Mouse (Mus musculus) kidney, postnatal 36 days (tissue): ENCODE measurements around the gene Bsn.

Experiments
- DNase-seq, 2 experiments: peaks; one replicate each; pipeline ENCODE4 v3.0.0; 2021 to 2022; ENCODE audit warnings: mixed read lengths in 2 of 2

The Bsn gene

DNA sequence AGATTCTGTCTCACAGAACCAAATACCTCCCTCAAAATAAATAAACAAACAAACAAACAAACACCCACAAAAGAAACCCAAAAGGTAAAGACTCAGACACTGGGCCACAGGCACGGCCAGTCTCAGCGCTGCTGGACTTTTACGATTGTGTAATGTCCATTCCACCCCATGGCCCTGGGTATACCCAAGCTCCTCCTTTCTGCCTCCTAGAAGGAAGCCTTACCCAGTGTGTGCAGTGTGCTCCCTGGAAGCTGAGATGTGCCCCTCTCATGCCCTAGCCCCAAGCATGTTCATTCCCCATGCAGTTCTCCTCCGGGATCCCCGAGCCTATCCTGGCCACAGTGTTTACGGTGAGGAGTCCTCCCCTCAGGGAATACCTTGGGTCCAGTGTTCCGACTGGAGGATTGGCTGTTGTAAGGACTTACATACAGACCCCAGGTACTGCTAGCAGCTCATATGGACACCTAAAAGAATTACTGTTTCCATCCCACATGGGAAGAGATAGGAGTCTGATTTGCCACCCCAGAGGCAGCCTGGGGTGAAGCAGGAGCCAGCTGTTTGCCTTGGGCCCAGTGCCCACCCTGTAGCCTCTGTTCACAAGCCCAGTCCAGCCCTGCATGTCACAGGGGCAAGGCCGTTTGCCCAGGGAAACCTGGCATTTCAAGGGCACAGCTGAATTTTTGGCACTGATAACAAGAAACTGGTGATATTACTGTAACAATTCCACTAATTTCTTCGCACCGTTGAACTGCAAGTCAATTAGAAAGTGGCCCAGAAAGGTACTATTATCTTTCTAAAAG lies 68.8 kb downstream of the Bsn start:
- no peak for DNase-seq

DNA sequence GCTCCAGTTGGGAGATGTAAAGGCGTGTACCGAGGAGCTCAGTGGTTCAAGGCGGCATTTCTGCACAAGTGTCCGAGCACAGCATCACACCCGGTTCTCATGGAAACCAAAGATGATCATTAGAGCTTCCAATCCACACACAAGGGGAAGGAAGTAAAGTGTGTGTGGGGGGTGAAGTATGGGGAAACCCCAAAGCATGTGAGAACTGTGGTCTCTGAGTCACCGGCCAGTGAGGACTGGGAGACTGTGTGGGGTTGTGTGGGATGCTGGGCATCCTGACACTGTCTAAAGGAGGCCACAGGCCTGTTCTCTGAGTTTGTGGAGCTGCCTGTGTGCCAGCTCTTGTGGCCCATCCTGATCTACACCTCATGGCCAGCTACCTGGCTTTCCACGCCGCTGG lies 69.5 kb downstream of the Bsn start:
- no peak for DNase-seq

DNA sequence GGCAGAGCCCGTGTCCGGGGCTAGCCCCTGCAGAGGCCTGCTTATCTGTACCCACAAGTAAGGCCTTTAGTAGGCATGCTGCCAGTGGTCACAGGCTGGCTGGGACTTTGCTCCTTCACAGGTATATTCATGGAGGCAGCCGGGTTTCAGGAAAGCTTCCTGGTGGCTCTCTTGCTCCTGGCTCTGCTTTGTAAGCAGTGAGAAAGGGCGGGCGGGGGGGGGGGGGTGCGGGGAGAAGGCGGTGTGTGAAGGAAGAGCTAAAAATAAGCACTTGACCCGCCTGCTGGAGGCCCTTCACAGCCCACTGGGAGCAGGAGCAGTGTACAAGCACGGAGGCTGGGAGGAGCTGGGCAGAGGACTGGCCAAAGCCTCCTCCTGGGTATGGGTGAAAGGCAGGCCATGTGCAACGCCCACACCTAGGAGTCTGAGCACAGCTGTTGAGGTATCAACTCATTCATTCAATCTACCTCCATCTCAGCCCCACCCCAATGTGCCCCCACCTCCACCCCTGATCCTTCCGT lies 70.2 kb downstream of the Bsn start:
- DNase-seq: peak; percentile 79 to 86

DNA sequence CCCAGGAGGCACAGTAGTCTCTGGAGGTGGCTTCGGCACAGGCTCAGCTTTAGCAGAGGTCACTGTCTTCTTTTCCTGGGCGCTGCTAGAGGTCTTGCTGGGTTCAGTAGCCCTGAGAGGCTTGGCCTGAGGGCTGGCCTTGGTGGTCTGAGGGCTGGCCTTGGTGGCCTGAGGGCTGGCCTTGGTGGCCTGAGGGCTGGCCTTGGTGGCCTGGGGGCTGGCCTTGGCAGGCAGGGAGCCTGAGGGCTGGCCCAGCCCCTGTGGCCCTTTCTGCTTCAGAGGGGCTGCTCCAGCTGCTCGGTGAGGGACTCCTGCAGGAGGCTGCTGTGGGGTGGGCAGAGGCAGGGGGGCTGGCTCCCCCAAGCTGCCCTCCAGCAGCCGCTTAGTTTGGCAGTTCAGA lies 73.0 kb downstream of the Bsn start:
- DNase-seq: no peak

DNA sequence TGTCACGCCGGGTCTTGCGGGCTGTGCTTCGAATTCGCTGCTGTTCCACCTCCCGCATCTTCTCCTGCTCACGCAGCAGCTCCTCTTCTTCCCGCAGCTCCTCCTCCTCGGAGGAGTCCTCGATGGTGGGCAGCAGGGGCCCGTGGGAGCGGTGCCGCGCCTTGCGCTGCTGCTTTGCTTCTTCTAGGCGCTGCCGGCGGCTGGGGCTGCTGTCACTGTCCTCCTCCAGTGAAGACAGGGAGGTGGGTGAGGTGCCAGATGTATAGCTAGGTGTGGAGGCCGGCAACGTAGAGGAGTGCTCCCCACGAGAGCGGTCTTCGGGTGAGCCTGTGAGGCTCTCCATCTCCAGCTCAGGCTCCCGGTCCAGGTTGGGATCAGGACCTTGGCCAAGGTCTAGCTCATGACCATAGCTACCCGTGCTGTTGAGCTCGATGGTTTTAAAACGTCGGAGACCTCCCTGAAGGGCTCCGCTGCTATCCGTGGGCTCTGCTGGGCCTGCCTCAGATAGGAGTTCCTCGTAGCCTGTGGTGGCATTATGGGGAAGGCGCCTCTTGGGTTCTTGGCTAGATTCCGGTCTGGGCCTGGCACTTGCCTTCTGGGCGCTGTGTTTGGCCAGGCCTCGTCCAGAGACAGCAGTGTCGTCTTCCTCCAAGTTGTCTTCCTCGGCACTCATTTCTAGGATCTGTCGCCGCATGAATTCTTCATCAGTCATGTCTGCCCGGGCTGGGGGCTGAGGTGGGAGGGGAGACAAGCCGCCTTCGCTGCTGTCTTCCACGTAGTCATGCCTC lies 74.7 kb downstream of the Bsn start:
- DNase-seq: no peak

DNA sequence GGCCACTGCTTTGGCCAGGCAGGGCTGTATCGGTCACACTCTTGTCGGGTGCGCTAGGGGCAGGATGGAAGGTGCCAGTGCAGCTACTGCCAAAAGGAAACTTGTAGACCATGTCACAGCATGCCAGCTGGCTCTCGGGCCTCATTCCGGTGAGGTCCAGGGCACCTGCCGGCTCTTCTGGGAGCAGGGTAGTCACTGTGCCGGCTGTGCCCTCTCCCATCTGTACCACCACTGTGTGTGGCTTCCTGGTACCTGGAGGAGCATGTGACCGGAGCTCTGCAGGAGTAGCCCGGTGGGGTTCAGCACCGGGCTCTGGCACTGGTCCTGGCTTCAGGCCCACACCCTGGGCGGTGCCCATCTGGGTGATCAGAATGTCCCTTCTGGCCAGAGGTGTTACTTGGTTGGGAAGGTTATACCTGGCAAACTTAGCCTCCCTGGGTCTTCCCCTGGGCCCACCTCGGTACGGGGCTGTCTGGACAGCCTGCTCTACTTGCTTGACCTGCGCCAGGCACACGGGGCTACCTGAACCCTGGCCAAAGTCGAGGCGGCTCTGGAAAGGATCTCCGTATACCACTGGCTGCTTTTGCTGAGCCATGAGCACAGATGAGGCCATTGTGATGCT lies 77.4 kb downstream of the Bsn start:
- no peak for DNase-seq

DNA sequence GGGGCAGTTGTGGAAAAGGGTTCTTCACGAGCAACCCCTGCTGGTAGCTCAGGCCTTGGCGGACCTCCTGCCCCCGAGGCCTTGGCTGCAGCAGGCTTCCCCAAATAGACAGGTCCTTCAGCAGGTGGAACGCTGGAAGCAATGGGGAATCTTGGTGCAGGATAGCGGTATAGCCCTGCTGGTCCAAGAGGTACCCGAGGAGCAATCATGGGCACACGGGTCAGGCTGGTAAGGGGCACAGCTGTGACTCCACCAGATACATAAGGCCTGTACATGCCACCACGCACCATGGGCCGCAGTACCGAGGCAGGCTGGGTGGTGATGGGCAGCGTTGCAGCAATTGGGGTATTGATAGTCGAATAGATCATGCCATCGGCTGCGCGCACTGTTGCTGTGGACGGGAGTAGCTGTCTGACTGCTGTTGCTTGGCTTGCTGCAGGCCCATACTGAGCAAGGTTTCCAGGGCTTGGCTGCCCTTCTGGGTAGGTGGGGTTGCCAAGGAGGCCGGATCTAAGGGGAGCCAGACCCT lies 78.5 kb downstream of the Bsn start:
- no peak for DNase-seq

DNA sequence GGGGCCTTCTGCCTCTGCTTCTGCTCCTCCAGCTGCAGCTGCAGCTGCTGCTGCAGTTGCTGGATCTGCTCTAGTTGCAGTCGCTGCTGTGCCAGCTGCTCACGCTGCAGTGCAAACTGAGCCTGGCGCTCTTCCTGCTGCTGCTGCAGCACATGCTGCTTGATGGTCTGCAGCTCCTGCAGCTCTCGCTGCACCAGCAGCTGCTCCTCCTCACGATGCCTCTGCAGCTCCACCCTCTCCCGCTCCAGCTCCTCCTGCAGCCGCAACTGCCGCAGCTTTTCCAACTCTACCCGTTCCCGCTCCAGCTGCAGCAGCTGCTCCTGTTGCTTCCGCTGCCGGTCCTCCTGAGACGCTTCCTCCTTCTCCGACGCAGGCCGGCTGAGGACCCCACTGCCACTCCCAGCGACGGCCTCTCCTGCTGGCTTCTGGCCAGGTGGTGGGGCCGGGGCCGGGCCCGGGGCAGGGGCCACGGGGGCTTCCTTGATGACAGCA lies 79.0 kb downstream of the Bsn start:
- DNase-seq: no peak

DNA sequence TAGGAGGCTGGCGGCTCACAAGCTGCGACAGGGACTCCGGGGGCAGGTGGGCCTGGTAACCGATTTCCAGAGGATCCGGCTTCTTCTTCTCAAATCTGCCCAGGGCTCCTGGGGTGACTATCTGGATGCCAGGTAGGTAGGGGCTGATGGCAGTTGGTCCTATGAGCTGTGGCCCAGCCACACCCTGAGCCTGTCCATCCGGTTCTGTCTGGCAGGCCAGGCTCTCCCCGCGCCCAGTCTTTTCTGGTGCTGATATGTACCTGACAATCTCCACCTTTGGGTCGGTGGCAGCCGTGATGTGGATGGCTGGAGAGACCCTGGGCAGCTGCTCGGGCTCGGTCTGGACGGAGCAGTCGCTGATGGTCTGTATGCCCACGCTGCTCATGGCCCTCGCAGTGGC lies 80.0 kb downstream of the Bsn start:
- no peak for DNase-seq

DNA sequence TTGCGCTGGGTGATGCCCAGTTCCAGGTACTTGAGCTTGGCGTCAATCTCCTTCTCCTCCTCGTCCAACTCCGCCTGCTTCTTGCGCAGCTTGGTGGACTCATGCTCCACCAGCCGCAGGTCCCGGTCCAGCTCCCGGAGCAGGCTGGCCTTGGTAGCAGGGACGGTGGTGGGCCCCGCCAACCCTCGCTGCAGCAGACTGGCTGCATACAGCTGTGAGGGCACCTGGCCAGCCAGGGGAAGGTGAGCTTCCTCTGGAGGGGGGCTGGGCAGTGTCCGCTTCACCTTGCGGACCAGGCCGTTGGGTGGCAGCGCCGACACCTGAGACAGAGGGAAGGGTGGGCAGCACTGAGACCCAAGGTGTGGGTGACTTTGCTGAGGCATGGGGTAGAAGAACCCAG lies 82.3 kb downstream of the Bsn start:
- no peak for DNase-seq

DNA sequence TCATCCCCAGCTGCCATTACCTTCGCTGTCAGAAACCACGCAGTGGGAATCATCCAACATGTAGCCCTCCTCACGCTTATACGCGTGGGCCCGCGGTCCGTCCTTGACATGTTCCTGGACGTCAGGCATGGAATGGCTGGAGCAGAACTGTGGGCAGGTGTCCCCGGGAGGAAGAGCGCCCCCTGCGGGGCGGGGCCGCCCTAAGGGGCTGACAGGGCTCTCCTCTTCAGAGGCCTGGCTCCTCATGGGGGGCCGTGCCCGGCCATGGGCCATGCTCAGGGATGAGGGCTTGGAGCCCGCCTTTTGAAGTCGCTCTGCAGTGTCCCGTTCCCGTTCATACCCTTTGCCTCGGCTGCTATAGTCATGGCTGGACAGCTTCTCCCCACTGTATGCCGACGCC lies 84.1 kb downstream of the Bsn start:
- DNase-seq: no peak

DNA sequence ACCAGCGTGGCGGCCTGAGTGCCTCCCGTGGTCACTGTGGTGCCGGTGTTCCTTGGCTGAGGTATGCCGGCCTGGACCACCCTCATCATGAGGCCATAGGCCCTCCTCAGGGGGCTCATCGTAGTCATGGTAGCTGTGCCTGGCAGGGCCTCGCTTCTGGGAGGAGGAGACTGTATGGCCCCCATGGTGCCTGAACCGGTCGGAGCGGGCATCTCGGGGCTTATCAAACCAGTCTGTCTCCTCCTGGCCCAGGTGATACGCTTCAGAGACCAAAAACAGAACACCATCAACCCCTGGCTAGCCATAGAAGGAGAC lies 84.7 kb downstream of the Bsn start:
- no peak for DNase-seq

DNA sequence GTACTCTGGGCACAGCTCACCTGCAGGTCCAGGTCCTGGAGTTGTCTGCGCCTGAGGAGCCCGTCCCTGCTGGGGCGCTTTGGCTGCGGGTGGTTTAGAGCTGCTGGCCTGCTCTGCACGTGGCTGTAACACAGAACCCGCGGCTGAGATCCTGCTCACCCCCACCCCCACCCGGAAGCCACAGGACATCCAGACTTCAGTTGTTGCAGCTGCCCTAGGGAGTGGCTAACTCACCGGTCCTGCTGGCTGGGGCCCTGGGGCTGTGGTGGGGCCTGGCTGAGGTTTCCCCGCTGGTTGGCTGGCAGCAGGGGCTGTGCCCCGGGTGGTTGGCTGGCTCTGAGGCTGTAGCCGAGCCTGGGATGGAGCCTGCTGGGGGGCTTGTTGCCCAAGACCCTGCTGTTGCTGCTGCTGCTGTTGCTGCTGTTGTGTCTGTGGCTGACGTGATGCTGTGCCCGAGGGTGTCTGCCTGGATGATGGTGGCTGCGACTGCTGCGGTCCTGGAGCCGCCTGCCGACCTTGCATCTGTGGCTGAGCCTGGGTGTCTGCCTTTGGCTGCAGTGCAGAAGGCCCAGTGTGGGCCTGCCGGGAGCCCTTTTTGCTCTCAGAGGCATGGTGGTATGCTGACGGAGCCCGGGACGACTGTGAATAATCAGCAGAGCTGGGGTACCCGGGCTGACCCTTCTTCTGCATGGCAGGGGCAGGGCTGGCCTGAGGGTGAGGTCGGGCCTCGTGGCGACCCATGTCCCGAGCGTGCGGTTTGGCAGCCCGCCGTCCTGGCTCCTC lies 85.2 kb downstream of the Bsn start:
- no peak for DNase-seq

DNA sequence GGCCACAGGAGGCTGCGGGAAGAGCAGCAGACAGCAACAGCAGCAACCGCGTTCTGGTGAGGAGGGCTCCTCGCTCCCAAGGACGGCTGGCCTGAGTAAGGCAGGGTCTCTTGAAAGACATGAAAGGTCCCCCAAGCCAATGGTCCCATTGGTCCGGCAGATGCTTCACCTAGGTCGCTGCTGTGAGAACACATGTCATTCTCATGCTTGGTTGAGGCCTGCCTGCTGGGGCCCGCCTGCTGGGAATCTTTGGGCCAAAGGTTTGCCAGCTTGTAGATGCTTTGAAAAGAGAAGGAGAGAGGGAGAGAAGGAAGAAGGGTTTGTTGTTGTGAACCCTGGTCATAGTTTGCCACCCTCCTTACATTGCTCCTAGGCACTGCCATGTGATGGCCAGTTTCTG lies 90.6 kb downstream of the Bsn start:
- DNase-seq: no peak

DNA sequence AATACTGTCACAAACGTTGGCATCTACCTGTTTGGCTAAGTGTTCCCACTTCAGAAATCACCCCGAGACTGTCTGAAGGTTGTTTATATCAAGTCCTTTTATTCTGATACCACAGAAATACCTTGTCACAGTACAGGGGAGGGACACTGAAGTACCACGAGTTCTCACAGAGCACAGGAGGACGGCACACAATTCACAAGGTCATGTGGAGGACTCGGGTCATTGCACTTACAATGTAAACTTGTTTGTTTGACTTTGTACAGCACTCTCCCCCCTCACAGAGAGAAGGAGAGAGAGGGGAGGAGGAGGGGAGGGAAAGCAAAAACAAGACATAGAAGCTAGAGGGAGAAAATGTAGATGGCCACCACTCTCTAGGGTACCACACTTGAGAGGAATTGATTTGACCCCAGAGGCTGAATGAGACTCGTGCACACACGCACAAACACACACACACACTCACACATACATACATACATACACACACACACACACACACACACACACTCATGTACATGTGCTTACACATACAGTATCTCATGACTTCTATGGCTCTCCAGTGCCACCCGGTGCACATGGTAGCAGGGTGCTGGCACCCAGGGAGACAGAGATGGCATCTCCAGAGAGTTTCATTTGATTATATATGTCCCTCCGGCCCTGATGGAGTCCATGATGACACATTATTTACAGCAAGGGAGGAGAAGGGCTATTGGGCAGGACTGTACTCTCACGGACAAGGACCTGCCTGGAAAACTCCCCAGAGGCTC lies 94.1 kb downstream of the Bsn start:
- no peak for DNase-seq

DNA sequence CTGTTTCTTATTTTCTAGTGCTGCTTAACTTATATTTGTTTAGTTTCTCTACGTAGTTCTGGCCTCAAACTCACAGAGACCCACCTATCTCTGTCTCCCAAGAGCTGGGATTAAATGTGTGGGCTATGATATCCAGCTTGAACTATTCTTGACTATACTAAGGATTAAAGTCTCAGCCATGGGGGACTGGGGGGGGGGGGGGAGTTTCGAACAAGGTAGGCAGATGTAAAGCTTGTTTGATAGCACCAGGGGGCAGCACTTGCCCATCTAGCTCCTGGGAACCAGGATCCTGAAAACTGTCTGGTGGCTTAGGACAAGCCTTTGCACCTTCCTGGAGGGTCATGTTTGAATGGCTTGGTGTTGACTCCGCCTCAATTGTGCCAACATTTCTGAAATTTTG lies 94.7 kb downstream of the Bsn start:
- DNase-seq: peak; percentile 81 to 84

DNA sequence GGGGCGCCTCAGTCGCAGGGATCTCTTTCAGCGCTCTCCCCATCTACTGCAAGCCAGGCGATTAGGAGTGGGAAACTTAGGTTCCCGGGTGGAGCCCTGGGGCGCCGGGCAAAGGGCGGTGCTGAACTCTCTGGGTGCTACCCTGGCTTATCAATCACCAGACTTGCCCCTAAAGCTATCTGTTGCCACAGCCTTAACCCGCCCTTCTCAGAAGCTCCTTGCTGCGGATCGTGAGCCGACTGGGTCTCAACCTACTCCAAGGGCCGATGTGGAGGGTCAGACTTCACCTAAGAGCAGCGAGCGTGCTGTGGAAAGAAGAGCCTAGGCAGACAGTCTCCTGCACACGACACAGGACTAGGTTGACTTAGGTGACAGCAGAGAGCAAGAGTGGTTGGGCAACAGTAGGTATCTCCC lies 95.2 kb downstream of the Bsn start:
- DNase-seq: peak in 1 of 2 experiments; percentile 58

DNA sequence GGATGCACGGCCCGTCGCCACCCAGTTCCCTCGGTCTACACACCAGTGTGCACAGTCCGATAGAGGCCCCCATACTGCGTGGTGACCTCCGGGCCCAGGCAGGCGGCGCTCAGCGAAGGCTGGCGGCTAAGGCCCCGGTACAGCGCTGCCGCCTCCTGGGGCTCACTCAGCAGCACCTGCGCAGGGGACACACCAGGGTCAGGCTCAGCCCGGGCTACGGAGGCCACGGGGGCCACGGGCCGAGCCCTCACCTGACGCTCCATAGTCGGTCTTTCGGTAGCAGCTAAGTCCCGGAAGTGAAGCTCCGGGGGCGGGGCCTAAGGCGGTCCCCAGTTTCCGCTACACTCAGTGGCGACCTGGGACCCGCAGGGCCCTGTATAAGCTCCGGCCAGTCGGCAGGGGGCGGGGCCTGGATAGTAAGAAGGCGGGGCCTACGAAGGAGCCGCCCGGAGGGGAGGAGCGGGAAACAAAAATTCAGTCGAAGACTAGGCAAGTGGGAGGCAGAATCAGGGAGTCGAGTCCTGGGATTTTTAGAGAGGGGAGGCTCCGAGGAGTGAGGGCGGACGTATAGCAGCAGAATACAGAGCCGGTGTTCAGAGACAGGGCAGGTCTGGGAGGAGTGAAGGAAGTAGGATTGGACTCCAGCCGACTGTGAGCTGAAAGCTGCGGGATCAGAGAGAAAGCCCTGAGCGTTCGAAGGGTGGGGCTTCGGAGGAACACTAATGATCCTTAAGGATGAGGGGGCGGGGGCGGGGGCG lies 95.8 kb downstream of the Bsn start, which contains the start of gene Apeh:
Gene Apeh (minus strand): TSS at position 423 of the 758 bp plus-strand sequence.
- DNase-seq: peak; percentile 98 to 99

DNA sequence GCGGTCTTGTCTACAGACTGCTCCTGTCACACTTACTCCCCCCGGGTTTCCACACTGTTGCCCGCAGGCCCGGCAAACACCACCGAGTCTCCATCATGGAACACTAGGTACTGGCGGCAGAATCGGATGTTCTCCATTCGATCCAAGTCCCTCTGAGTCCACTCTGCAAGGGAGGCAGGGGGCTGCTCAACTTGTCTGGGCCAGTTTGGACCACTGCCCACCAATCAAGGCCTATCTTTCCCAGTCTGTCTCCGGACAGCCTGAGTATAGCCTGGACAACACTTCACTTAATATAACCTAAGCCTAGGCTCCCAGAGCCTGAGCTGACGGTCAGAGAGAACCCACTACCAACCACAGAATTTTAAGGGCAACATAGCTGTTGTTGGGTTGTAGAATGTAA lies 96.6 kb downstream of the Bsn start:
- DNase-seq: peak in 1 of 2 experiments; percentile 52

DNA sequence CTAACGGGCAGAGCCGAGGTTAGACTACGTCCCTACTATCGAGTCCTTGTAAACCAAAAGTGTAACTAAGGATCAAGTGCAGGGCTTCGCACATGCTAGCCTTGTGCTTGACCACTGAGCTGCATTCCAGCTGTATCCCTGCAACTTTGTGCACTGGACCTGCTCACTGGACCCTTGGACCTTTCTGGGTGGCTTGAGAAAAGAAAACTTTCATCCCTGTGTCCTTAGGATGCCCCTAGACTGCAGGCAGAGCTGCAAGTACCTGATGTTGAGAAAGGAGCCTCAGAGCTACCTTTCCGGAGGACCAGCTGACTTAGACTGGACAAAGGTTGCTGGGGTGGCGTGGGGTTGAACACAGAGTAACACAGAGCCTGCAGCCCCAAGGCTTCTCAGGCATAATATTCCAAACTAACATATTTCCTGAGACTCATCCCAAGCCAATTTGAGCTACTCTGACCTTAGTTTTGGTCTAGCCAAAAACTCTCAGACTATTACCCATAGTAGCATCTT lies 99.5 kb downstream of the Bsn start:
- DNase-seq: peak; percentile 72 to 83

DNA sequence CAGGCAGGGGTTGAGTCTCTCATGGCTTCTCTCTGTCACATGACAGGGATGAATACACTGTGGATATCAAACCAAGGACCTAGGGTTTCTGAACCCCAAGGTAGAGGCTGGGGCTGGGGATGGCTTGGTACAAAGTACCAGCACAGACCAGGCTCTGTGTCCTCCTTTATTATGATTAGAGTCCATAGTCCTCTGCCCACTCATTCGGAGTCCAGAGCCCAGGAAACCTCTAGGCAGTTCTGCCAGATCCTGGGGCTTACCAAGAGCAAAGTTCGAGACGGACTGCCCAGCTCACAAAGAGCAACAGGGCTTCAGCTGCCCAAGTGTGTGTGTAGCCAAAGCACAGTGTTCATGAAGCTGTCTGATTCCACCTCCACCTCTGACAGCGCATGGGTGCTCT lies 104.9 kb downstream of the Bsn start:
- peak; percentile 62 to 69 for DNase-seq
